Mouse (Mus musculus): ENCODE measurements around the gene Rap1gap.
A peak's percentile ranks its signal among the peaks of the same experiment; 100 is the strongest.

Gene Rap1gap

GRCm38 (mm10) chr4:137749680-137750079 is 85.2 kb downstream of the Rap1gap start:
- no peak for DNase-seq

DNA sequence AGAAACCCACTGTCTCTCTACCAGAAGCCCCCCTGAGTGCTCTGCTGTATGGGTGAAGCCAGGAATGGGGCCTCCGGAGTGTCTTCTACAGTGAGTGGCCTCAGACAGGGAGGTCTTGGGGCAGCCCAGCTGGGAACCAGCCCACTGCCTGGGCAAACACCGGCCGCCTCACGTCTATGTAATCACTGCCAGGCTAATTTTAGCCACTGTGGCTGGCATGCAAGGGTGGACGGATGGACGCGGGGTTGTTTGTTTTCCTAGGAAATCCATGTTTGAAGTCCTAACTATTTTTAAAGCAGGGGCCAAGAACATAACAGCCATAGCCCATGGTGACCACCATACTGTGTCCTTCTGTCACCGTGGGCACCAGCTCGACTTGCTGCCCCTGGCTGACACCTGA is 85.6 kb downstream of the Rap1gap start:
- no peak for DNase-seq

DNA sequence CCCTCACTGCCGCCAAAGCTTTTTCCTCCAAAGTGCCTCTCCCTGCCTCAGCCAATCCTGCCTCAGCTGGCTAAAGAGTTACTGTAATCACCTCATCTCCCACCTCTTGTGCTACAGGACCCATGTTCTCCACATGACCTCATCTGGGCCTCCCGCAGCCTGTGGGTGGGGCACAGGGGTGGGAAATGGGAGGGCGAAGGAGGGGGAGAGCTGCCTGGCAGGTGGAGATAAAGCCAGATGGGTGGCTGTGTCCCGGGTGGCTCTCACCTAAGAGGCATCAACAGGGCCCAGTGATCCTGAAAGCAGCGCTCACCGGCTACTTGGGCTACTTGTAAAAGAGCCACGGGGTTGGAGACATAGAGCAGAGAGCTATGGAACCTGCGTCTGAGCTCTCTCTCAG is 86.8 kb downstream of the Rap1gap start:
- no peak for DNase-seq

DNA sequence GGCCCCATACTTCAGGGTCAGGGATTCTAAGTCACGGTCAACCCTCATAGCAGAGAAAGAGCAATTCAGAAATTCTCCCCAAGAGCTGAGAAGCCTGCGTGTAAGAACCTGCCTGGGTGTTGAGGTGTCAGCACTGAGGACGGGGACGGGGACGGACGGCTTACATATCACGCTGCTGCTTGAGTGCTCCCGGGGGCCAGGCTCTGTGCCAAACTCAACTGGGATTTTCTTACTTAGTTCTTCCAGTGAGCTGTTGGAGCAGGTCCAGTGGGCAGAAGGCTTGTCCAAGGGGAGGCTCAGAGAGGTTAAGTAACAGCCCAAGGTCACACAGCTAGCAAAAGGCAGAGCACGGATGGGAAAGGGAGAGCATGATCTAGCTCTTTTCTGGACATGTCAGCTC is 87.2 kb downstream of the Rap1gap start:
- no peak for DNase-seq

DNA sequence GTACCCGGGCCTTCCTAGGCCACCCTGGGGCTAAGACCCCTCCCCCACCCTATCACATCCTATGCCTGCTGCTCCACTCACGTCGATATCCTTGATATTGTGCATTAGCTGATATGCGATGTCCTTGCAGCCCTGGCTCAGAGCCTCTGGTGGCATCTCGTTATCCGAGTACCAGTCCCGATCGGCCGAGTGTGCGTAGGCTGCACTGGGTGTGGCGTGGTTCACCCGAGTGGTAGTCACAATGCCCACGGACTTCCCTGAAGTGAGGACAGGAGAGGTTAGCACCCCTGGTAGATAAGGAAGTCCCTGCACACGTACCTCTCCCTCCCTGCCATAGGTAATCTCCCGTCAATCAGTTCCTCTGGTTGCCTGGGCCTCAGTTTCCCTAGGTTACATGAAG is 87.9 kb downstream of the Rap1gap start:
- DNase-seq = no peak

GRCm38 (mm10) chr4:137753199-137753598 is 88.7 kb downstream of the Rap1gap start:
- no peak for DNase-seq

- DNase-seq = no peak
Observed at GRCm38 (mm10) chr4:137754446-137754845, 89.9 kb downstream of the Rap1gap start.

DNA sequence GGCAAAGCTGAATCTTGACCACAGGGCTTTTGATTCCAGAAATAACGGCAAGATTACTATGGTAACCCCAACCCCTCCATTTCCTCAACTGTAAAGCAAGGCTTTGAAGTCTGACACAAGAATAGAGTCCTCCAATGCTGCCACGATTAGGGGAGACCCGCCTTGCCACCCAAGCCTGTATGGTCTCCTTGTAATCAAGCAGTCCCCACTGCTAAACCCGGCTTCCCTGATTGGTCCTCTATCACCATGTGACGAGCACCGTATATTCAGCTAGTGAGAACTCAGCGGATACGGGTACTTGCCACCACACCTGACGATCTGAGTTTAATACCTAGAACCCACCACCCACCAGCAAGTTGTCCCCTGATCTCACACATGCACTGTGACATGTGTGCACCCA is 98.4 kb downstream of the Rap1gap start:
- DNase-seq = no peak

DNA sequence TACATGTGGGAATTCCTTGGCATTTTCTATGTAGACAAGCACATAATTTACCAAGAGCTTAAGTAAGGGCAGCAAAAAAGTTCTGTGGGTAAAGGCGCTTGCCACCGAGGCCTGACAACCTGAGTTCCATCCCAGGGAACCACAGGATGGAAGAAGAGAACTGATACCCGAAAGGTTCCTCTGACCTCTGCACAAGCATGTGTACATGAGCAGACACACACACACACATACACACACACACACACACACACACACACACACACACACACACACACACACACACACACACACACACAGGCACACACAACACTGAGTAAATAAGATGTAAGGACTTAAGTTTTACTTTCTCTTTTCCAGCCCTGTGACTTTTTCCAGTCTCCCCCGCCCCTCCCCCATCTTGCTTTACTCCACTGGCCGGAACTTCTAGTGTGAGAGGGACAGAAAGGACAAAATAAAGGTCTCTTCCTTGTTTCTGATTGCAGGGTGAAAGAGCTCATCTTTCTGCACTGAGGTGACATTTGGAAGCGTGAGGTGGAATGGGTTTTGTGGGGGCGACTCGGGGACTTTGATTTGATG is 99.5 kb downstream of the Rap1gap start:
- DNase-seq = no peak

DNA sequence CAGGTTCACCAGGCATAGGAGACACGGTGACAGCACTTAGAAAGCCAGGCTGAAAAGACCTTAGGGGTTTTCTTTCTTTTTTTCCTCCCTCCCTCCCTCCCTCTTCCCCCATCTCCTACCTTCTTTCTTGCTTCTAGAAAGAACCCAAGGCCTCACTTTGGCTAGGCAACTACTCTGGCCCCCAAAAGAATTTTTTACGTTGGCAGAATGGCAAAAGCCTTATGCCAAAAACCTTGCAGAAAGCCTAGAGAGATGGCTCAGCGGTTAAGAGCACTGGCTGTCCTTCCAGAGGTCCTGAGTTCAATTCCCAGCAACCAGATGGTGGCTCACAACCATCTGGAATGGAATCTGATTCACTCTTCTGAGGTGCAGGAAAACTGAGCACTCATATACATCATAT is 100.1 kb downstream of the Rap1gap start:
- DNase-seq = no peak

DNA sequence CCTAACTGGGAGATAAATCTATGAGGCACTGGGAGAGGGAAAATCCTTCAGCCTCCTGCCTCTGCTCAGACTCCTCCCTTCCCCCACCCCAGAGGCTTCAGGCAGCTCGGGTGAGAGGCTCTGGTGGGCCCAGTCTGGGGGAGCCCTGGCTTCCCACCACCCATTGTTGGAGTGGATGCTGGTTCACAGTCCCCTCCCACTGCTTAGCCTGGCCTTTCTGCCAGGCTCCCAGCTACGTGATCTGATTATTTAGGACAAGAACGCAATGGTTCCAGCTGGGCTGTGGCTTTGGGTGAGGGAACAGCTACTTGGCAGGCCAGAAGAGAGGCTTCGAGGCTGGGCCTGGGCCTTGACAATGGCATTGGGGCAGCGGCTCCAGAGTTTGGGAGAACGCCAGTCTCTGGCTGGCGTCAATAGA is 101.0 kb downstream of the Rap1gap start:
- peak; percentile 81 for DNase-seq

- peak; percentile 30 for DNase-seq
Observed at GRCm38 (mm10) chr4:137766365-137766764, 101.8 kb downstream of the Rap1gap start.

- DNase-seq = no peak
Observed at GRCm38 (mm10) chr4:137768381-137768780, 103.9 kb downstream of the Rap1gap start.

GRCm38 (mm10) chr4:137768831-137769230 is 104.3 kb downstream of the Rap1gap start:
- no peak for DNase-seq

- no peak for DNase-seq
Observed at GRCm38 (mm10) chr4:137769635-137770034, 105.1 kb downstream of the Rap1gap start.

- peak; percentile 42 for DNase-seq
Observed at GRCm38 (mm10) chr4:137770901-137771612, 106.5 kb downstream of the Rap1gap start.

DNA sequence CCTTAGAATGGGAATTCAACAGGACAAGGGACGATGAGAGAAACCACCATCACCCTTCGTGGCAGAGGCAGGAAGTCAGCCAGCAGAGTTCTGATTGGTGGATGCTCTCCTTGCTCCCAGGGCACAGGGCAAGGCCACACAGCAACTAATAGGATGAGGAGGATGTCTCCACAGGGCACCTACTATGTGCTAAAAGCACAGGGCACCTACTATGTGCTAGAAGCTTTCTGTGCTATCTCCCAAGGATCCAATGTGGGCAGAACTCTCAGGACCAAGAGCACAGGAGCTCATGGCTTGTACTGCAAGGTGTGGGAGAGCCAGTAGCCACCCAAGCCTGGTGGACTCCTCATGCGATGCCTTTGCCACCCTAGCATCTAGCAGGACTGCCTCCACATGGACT is 107.2 kb downstream of the Rap1gap start:
- no peak for DNase-seq

DNA sequence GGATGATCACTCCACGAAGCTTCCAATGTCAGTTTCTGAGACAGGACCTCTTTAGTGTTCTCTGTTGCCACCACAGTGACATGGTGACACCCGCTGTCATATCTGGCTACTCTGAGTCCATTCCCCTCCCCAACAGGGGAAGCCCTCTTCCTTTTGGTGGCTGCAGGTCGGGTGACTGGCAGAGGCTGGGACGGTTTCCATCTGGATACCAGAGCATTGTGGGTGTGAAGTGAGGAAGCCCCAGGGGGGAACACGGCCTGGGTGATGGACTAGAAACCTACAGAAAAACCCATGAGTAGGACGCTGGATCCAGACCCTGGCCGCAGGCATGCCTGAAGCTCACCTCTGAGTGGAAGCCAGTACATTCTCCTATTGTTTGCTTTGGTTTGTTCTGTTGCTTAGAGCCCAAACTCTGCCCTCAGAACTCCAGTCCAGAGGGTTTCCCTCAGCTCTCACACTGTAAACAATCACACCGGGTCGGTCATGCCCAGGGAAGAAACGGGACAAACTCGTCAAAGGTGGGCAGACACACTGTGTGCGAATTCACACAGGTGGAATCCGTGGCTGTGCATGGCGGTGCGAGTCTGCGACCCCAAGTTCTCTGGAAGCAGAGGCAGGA is 108.0 kb downstream of the Rap1gap start:
- DNase-seq = no peak

GRCm38 (mm10) chr4:137773369-137773899 is 108.9 kb downstream of the Rap1gap start:
- DNase-seq = no peak

- DNase-seq = peak; percentile 52
Observed at GRCm38 (mm10) chr4:137774013-137774412, 109.5 kb downstream of the Rap1gap start.

DNA sequence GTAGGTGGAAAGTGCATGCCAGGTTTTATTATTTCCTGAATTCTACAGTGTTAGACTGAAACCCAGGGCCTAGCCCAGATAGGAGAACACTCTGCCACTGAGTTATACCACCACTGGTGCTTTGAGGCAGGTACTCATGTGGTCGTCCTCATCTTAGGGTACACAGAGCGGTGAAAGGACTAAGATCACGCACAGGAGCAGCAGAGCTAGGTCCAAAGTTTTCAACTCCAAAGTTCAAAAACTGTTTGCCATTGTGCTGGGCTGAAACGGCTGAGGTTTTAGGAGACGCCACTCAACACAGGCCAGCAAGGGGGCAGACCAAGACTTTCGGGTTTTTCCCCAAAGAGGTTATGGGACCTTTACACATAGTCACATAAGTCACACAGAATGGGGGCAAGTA is 110.0 kb downstream of the Rap1gap start:
- DNase-seq = no peak

DNA sequence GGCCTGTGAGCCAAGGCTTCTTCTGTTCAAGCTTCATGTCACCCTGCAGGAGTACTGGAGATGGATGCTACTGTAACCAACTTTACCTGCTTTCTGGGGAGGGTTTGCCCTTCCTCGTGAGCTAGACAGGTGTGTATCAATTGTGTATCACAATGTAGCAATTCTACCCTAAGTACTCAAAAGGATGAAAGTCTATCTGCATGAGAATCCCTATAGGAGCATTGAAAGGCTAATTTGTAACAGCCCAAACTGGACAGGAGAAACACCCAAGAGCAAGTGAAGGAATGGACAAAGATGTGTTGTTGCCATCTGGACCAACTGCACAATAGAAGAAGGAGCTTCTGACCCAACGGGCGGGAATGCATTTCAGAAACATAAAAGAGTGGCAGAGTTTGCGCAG is 113.3 kb downstream of the Rap1gap start:
- DNase-seq = no peak

GRCm38 (mm10) chr4:137778397-137779184 is 114.1 kb downstream of the Rap1gap start:
- DNase-seq = no peak
